Mouse (Mus musculus): ENCODE measurements at regions not wholly inside any gene's neighbourhood (a gene's known extent, or its start where the extent isn't known, plus 50 kb on each side); places are given as distances from the start of the nearest gene placed in this dataset.

GRCm38 (mm10) chr3:61740088-61740487 lies 374.3 kb upstream of the B430305J03Rik start:
- TF ChIP-seq EP300 (IDR thresholded peaks at IDR 0.05; ENCODE audit: insufficient read depth, low read depth, low read length) (no peak), POLR2A (IDR thresholded peaks at IDR 0.05; ENCODE audit: insufficient read depth, low read depth, low read length) (no peak), CTCF (IDR thresholded peaks at IDR 0.05) (no peak)
